Mouse (Mus musculus): ENCODE measurements around the gene Cd69.

The Cd69 gene

GRCm38 (mm10) chr6:129275220-129275619 is at the start of gene Cd69:
Gene Cd69 (minus strand): TSS chr6:129275436.
- in situ Hi-C loops (cut with MboI; ENCODE audit: unreplicated experiment in 2 of 2) = no loop called here

GRCm38 (mm10) chr6:129319331-129319730 is 44.1 kb upstream of the Cd69 start:
- in situ Hi-C loops (cut with MboI; ENCODE audit: unreplicated experiment in 2 of 2) = loop anchor here (5.0 to 10.0 kb wide), 2 partner anchors 45 to 52 kb away; no protein-coding TSS in a partner anchor

GRCm38 (mm10) chr6:129318395-129318794 is 43.2 kb upstream of the Cd69 start:
- in situ Hi-C loops (cut with MboI; ENCODE audit: unreplicated experiment in 2 of 2) = loop anchor here (5.0 to 10.0 kb wide), 2 partner anchors 46 to 51 kb away; no protein-coding TSS in a partner anchor

DNA sequence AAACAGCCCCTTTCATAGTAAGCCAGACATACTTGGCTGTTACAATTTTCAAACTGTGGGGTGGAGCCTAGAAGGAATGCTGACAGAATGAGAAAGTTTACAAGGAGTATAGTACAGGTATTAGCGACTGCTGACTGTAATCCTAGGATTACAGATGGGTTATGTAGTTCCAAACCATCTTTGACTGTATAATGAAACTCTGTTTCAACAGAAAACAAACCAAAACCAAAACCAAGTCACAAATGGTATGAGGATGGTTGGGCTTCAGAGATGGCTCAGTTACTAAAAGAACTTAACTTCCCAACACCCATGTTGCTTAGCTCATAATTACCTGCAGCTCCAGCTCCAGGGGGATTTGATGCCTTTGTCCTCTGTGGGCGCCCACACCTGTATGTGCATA is 41.2 kb upstream of the Cd69 start:
- in situ Hi-C loops (cut with MboI; ENCODE audit: unreplicated experiment in 2 of 2) = loop anchor here (5.0 to 10.0 kb wide), 2 partner anchors 48 to 49 kb away; no protein-coding TSS in a partner anchor

- in situ Hi-C loops (cut with MboI; ENCODE audit: unreplicated experiment in 2 of 2) = loop anchor here (5.0 to 10.0 kb wide), 2 partner anchors 48 to 49 kb away; no protein-coding TSS in a partner anchor
Measured at GRCm38 (mm10) chr6:129315698-129316097, 40.5 kb upstream of the Cd69 start.

- in situ Hi-C loops (cut with MboI; ENCODE audit: unreplicated experiment in 2 of 2) = loop anchor here (5.0 to 10.0 kb wide), 2 partner anchors 47 to 50 kb away; no protein-coding TSS in a partner anchor
Measured at GRCm38 (mm10) chr6:129314655-129315168, 39.5 kb upstream of the Cd69 start.

DNA sequence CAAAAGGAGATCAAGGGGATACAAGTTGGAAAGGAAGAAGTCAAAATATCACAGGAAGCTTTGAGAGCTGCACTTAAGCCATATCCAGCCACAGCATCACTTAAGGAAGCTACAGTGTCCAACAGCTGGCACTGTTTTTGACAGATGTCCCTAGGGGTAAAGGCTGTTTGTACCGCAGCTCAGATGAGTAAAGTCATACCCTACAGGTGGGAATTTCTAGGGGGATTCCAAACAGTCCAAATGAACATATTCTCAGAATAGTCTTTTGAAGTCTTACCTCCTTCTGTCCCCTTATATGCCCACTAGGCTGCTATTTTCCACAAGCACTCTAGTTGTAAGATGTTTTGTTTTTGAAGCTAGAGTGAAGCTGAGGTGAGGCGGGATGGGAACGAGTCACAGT is 37.3 kb upstream of the Cd69 start:
- in situ Hi-C loops (cut with MboI; ENCODE audit: unreplicated experiment in 2 of 2) = loop anchor here (10.0 kb wide), 1 partner anchor 52 kb away; no protein-coding TSS in a partner anchor

DNA sequence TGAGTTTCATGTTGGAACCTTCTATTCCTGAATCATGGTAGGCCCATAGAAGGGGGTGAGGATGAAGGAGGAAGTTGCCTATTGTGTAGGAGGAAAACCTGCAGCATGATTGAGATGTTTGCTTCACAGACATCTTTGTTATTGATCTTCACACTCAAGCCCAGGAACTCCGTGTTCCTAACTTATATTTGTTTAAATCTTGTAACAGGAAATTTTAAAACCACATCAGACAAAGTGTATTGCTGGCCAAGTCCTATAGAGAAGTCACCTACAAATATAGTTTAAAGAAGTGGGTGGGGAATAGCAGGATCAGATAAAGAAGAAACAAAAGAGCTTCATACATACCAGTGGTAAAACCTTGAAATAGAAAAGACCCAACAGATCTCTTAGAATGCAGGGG is 28.9 kb upstream of the Cd69 start:
- in situ Hi-C loops (cut with MboI; ENCODE audit: unreplicated experiment in 2 of 2) = no loop called here

- in situ Hi-C loops (cut with MboI; ENCODE audit: unreplicated experiment in 2 of 2) = no loop called here
Measured at GRCm38 (mm10) chr6:129288708-129289107, 13.5 kb upstream of the Cd69 start.

DNA sequence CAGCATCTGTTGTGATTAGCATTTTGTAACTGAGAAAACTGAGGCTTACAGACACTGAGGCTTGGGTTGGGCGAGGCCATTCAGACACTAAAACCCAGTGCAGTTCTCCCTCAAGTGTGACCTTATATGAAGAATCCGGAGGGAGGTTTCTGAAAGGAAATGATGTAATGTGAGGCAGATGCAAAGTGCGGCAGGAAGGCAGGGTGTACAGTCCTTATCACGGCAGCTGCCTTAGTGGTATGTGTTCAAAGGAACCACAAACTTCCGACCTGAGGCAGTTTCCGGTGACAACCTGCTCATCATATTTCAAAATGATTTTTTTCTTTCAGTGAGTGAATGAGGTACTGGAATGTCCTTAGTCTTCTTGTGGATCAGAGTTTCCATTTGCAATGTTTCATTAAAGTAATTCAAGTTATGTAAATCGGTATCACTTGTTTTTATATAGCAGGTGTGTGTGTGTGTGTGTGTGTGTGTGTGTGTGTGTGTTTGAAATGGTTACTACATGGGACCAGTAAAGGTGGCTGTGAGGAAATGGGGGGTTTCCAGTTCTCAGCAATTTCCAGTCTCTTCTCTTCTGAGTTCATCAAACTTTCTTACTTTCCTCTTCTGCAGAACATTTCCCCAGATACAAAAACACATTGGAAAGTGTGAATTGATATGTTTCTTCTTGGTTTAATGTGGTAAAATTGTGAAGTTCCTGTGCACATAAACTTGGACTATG is 9.3 kb upstream of the Cd69 start:
- in situ Hi-C loops (cut with MboI; ENCODE audit: unreplicated experiment in 2 of 2) = no loop called here

GRCm38 (mm10) chr6:129283271-129283670 is 8.0 kb upstream of the Cd69 start:
- in situ Hi-C loops (cut with MboI; ENCODE audit: unreplicated experiment in 2 of 2) = no loop called here

DNA sequence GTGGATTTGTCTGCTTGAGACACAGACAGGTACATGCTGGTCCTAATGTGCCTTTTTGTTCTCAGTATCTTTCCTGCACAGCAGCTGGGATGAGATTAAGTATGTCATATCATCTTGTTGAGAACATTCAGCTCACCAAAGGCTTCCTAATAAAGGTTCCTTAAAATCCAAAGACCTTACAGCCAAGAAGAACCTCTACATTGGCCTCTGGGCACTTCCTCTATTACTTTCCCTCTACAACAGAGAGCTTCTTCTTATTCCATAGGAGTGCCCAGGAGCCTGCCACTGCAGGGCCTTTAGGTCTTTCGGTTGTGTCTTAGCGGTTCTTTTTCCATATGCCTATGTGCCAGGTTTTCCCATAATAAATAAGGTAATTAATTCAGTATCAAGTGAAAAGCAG is 1.2 kb upstream of the Cd69 start:
- in situ Hi-C loops (cut with MboI; ENCODE audit: unreplicated experiment in 2 of 2) = no loop called here

DNA sequence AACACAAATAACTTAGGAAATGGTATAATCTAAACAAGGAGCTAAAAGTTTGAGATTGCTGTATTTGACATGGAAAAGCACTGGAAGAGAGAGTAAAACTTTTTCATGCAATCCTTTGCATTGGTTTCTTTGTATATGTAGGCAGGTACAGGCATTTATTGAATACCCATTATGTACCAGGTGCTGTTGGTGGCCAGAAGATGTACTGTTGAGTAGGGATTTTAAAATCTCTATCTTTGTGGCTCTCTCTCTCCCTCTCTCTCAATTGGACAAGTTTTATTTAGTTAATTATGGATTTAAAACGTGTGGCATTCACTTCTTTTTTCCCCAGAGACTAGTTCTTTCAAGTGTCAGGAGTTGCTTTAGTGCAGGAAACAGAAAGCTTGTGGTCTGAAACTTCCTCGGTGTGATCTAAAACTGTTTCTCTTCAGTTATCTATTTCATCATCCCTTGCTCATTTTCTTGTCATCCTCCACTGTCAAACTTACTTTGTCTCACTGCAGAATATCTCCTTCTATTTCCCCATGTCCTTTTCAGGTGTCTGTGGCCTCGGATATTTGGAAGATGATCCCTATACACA is 478 bp upstream of the Cd69 start:
- in situ Hi-C loops (cut with MboI; ENCODE audit: unreplicated experiment in 2 of 2) = no loop called here

DNA sequence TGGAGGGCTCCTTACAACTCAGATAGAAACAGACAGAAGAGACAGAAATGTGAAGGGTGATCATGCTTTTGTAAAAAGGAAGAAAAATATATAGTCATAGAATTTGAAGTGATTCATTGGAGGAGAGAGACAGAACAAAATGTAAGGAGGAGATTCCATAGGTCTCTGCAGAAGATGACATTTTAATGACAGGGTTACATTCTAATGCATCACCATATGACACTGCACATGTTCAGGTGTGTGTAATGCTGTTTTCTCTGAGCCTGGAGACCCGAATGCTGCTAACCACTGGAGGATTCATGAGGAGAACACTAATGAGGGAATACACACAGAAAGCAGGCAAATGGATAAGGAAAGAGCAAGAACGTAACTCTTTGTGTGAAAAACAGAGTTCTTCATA is 760 bp downstream of the Cd69 start:
- in situ Hi-C loops (cut with MboI; ENCODE audit: unreplicated experiment in 2 of 2) = no loop called here

- in situ Hi-C loops (cut with MboI; ENCODE audit: unreplicated experiment in 2 of 2) = no loop called here
Measured at GRCm38 (mm10) chr6:129273662-129274061, 1.6 kb downstream of the Cd69 start.

- in situ Hi-C loops (cut with MboI; ENCODE audit: unreplicated experiment in 2 of 2) = loop anchor here (5.0 kb wide), 2 partner anchors 51 to 291 kb away; no protein-coding TSS in a partner anchor
Measured at GRCm38 (mm10) chr6:129266438-129267022, 8.7 kb downstream of the Cd69 start.

GRCm38 (mm10) chr6:129265821-129266220 is 9.4 kb downstream of the Cd69 start:
- in situ Hi-C loops (cut with MboI; ENCODE audit: unreplicated experiment in 2 of 2) = loop anchor here (5.0 kb wide), 2 partner anchors 51 to 291 kb away; no protein-coding TSS in a partner anchor

- in situ Hi-C loops (cut with MboI; ENCODE audit: unreplicated experiment in 2 of 2) = loop anchor here (5.0 kb wide), 2 partner anchors 256 to 261 kb away; no protein-coding TSS in a partner anchor
Measured at GRCm38 (mm10) chr6:129260940-129261339, 14.3 kb downstream of the Cd69 start.

GRCm38 (mm10) chr6:129260034-129260433 is 15.2 kb downstream of the Cd69 start:
- in situ Hi-C loops (cut with MboI; ENCODE audit: unreplicated experiment in 2 of 2) = loop anchor here (5.0 kb wide), 2 partner anchors 257 to 262 kb away; no protein-coding TSS in a partner anchor

DNA sequence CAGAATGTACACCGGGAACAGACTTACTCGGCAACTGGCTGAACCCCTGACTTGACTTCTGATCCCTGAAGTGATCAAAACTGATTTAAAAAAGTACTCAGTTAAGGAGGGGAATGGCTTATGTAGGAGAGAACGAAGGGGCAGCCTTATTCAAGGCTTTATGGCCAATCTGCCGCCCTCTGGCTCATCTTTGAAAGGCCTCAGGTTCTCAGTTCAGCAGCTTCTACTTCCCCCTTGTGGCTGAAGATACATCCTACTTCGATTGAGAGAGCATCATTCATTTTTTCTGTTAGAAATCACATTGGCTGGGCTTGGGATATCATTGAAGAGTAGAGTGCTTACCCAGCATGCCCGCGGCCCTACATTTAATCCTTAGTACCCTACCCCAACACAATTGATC is 19.2 kb downstream of the Cd69 start:
- in situ Hi-C loops (cut with MboI; ENCODE audit: unreplicated experiment in 2 of 2) = loop anchor here (5.0 to 10.0 kb wide), 5 partner anchors 111 to 821 kb away; partner anchors contain the start of gene Fkbp4 (in 1 of the 2)

Data from v-Abl transformed pro-B cells (cell line).